Mouse (Mus musculus) c-Kit-negative CD71-positive TER-119-positive erythroid progenitor cells, embryonic 14.5 days (primary cell): ENCODE data around the gene Mrm1.

Source experiments
- DNase-seq: peaks from one replicate; pipeline ENCODE4 v3.0.0-alpha.2; 2013; ENCODE audit warnings: low read depth, low spot score

The Mrm1 gene

GRCm38 (mm10) chr11:84813724-84814510 lies 5.4 kb downstream of the Mrm1 start:
- peak; percentile 49 for DNase-seq

GRCm38 (mm10) chr11:84804373-84804772 lies 14.9 kb downstream of the Mrm1 start:
- no peak for DNase-seq

GRCm38 (mm10) chr11:84797627-84798353 lies 21.5 kb downstream of the Mrm1 start:
- DNase-seq: peak; percentile 62

- DNase-seq: no peak
These were observed 22.3 kb downstream of the Mrm1 start for GRCm38 (mm10) chr11:84797026-84797425.

- DNase-seq: no peak
These were observed 24.7 kb downstream of the Mrm1 start for GRCm38 (mm10) chr11:84794496-84795113.

- DNase-seq: no peak
These were observed 25.8 kb downstream of the Mrm1 start for GRCm38 (mm10) chr11:84793545-84793944.

- DNase-seq: no peak
These were observed 28.9 kb downstream of the Mrm1 start for GRCm38 (mm10) chr11:84790383-84790782.

- DNase-seq: no peak
These were observed 39.0 kb downstream of the Mrm1 start for GRCm38 (mm10) chr11:84780143-84780870.

GRCm38 (mm10) chr11:84775560-84775959 lies 43.8 kb downstream of the Mrm1 start:
- DNase-seq: no peak

- no peak for DNase-seq
These were observed 44.3 kb downstream of the Mrm1 start for GRCm38 (mm10) chr11:84774870-84775514.

- DNase-seq: no peak
These were observed 51.4 kb downstream of the Mrm1 start for GRCm38 (mm10) chr11:84767898-84768297.

GRCm38 (mm10) chr11:84765125-84765524 lies 54.2 kb downstream of the Mrm1 start:
- no peak for DNase-seq

- DNase-seq: no peak
These were observed 54.8 kb downstream of the Mrm1 start for GRCm38 (mm10) chr11:84764527-84764961.

GRCm38 (mm10) chr11:84764116-84764515 lies 55.2 kb downstream of the Mrm1 start:
- DNase-seq: no peak
